Mouse (Mus musculus) spleen, postnatal 10 days (tissue): ENCODE data around the gene Foxp1.

Experiments
- DNase-seq, 2 experiments: peaks; one replicate each; pipeline ENCODE4 v3.0.0; 2021 to 2022; ENCODE audit warnings: low spot score in 2 of 2

The Foxp1 gene

DNA sequence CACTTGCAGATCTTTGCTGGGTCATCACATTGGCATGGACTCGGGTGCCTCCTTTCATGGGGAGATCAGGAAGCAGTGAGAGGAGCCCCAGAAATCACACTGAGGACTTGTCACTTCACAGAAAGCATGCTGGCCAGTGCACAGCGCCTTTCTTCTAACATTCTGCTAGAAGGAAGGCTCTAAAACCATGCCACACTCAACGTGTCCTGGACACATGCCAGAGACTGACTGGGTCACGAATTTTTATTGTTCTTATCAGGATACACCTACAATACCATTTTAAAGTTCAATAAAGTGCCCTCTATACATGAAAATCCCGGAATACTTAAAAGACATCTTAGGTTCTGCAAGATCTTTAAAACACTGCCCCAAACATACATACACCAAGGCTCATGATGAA lies 475.2 kb downstream of the Foxp1 start:
- no peak for DNase-seq

DNA sequence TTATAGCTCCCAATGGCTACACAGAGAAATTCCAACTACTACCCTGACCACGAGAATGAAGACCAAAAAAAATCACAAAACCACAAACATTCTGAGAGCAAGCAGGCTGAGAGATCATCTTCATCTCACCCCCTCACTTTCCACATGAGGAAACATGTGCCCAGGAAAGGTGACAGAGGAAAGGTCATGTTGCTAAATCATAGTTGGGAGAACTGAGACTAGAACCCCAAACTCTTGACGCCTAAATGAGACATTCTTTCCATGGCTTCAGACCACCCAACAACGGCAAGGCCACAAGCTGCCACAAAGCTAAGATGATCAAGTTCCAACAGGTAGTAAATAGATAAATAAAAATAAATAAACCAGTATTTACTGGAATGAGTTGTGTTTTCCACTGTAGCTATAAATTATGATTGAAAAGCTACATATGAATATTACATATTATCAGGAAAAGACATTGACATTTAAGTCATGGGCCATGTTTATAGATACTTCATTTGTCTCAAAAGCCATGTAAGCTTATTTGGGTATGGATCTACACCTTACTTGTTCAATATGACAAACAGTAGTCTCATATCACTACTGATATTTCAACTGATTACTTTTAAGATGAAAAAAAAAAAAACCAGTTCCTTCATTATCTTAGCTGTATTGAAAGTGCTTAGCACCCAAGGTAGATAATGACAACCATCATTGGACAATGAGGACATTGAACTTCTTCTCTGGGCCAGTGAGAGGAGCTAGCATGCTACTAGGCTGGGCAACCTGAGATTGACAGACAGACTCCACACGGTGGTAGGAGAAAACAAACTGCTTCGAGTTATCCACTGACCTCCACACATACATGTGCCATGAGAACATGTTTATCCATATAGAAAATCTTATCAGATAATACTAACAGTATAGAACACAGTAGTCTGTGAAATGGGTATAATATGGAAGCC lies 476.4 kb downstream of the Foxp1 start:
- DNase-seq: no peak

DNA sequence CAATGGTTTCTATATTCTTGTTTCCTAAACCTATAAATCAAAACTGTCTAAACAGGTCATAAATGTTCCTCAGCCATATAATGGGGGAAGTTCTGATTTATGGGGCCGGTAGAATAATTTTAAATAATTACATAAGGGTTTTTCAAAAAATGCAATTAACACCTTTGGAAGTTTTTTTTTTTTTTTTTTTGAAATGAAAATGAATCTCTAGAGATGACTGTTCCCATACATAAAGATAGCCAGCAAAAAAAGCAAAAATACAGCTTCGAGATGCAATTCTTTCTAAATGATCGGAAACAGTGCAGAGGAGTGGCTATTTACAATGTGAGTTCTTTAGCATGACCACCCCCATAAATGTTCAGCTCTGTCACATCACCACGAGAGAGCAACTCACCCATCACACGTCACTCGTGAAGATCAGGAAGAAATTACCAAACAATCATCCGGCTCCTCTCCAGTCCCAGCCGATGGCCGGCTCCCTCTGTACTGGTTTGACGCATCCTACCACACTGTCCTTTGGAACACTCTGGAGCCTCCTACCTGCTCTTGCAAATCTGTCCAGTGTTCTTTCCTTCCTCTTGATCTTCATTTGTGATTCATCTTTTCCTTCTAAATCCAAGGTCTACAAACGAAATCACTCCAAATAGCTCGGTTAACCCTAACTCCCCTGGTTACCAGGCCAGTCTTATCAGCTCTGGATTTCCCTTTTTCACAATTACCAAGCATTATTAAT lies 478.4 kb downstream of the Foxp1 start:
- DNase-seq: no peak

DNA sequence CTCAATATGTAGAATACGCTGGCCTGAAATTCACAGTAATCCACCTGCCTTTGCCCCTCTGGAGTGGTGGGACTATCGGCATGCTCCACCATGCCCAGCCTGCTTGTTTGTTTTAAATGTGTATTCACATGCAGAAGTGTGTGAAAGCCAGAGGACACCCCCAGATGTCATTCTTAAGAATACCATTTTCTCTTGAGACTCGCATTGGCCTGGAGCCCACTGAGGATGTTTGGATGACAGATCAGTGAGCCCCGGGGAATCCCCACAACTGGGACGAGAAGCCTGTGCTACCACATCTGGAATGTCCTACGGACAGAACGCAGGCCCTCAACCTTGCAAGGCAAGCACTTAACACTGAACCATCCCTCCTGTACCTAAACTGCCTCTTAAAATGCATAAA lies 479.3 kb downstream of the Foxp1 start:
- no peak for DNase-seq

DNA sequence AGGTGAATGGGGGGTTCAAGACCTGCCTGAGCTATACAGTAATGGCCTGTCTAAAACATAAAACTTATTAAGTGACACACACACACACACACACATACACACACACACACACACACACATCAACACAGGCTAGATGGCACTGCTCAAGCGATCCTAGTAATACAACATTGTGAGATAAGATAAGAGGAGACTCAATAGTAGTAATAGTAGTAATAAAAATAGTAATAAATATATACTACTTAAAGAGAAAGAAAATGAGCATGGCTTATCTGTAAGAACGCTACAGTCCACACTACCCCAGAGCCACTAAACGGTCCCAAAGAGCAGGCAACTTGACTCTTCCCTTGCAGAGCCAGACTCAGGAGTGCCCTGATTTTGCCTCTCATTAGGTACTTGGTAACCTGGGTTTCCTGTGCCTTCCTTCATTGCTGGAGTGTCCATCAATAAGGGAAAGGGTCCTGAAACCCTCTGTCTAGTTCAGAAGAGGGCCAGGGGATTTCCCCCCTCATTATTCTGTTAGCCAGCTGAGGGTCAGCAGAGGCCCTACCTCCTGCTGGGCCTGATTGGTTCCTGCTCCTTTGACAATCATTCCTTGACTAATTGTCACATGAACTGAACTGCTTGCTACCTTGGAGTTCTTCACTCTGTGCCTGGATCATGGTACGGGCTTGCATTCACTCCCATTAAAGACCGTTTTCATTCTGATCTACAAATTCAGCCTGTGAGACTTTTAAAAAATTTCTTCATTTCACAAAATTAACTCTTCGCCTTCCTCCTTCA lies 480.2 kb downstream of the Foxp1 start:
- no peak for DNase-seq

DNA sequence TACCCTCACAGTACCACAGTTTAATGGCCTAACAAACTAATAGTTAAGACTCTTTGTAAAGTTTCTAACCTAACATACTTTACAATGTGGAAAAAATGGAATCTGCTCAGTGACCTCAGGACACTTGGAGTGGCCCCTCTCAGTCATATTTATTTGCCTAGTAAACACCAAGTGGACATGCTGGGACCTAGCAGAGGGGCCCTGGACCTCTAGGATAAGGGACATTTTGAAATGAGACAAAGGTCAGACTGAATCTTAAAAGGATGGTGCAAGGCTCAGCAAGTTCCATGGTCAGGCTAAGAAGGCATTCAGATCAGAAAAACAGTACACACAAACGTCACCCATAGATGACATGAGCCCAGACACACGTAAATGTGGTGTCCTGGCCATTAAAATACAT lies 483.5 kb downstream of the Foxp1 start:
- DNase-seq: no peak

DNA sequence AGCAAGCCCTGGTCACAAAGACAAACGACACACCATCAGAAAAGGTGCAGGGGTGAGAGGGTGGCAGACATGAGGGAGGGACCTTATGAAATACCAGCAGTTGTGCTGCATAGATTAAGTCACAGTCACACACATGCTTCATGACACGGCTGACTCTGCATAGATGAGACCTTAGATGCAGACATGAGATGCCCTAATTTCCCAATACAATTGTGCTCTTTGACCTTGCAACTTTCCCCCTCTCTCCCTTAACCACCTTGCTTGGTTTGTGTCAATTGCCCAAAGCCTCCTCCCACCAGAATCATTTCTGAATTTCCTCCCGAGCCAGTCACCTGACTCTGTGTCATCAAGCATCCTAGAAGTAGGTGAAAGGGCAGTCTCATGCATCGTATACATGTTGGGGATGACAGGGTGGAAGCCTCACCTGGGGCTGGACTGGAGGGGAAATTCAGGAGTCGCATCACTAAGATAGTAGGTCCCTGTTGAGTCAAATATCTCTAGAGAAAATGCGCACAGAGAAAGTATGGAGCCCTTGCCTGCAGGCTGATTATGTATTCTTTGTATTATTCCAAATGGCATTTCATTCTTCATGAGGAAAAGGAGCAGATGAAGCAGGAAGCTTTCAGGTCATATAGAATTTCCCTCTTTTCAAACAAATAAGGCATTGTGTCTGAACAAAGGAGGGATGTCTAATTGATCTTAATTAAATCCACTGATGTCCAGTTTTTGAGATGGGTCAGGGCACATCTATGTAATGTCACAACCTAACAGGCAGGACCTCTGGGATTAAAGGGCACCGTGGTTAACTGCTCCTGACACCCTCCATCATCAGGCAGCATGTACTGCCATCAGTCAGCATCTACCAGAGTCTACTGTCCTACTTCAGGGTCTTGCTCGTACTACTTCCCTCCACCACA lies 486.8 kb downstream of the Foxp1 start:
- DNase-seq: no peak

DNA sequence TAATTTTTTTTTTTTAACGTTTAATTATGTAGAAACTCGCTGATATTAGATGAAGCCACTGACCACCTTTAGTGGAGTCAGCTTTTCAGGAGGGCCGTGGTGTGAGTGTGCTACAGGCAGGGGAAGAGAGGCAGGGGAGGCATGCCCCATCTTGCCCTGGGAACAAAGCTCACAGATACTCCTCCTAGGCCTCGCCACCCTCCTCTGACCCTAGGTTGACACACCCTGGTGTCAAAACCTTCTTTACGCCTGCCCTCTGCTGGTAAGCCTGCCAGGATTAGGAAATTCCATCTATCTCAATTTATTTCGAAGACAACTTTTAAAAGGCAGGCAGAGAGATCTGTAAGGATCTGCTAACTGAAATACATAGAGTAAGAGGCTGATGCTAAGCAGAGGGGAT lies 489.5 kb downstream of the Foxp1 start:
- no peak for DNase-seq

DNA sequence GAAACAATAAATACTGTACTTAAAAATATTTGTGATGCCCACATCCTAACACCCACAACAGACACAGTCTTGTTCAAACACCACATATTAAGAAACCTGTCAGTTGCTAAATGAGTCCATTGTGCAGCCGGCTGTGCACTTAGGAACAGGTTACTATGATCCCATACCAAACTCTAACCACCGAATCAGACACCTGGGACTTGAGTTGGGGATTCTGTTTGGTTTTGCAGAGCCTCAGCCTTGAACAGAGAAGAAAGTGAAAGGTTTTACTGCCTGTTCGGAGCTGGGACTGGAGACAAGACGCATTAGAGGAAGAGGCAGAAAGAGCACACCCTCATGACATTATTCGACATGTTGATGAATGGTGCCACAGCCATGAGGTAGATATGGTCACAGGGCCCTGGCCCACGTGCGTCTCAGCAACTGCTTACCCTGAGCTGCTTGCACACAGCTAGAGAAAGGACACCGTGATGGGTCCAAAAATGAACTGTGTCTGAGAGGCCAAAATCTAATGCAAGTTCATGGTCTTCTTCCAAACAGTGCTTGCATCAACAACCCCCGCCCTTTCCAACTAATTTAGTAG lies 491.1 kb downstream of the Foxp1 start:
- no peak for DNase-seq

DNA sequence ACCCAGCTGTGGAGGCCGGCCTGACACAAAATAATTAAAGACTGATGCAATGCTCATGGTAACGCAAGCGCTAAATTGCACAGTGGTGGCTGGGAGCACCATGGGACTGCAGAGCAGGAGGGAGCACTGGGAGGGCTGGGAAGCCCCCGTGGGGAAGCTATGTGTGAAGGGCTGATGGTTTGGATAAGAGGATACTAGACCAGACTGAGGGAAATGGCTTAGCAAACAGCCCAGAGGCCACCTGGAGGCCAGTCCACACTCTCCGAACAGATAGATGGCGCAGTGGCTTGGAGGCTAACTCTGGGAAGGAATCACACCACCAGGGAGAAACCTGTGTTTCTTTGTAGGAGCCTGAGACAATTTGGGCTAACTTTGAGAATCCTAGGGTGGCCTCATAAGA lies 492.3 kb downstream of the Foxp1 start:
- no peak for DNase-seq

DNA sequence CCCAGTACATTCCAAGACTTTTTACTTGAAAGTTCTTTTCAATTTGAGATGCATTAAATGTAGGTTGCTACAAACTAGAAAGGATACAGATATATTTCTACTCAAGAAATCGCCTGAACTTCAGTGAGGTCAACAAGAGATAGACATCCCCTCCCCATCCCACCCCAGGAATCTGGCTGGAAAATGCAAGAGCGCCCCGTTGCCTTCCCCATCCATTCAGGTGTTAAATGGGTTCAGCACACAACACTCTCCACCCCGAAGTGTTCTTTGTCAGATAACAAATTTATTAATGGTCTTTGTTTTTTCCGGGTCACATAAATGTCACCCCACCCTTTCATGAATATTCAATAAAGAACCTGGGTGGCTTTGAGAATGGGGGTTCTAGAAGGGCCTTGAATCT lies 493.1 kb downstream of the Foxp1 start:
- no peak for DNase-seq

DNA sequence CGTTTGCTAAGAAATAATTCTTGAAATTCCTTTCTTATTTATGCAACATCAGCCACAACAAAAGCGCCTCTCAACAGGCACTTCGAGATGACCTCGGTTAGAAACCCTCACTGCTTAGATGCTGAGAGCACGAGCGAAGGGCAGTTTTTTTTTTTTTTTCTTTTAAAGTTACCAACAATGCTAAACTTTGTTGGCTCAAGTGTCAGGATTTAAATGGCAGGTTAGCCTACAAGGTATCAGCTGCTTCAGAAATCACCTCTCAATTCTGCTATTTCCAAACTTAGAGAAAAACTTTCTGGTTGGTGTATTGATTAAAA lies 493.6 kb downstream of the Foxp1 start:
- no peak for DNase-seq

DNA sequence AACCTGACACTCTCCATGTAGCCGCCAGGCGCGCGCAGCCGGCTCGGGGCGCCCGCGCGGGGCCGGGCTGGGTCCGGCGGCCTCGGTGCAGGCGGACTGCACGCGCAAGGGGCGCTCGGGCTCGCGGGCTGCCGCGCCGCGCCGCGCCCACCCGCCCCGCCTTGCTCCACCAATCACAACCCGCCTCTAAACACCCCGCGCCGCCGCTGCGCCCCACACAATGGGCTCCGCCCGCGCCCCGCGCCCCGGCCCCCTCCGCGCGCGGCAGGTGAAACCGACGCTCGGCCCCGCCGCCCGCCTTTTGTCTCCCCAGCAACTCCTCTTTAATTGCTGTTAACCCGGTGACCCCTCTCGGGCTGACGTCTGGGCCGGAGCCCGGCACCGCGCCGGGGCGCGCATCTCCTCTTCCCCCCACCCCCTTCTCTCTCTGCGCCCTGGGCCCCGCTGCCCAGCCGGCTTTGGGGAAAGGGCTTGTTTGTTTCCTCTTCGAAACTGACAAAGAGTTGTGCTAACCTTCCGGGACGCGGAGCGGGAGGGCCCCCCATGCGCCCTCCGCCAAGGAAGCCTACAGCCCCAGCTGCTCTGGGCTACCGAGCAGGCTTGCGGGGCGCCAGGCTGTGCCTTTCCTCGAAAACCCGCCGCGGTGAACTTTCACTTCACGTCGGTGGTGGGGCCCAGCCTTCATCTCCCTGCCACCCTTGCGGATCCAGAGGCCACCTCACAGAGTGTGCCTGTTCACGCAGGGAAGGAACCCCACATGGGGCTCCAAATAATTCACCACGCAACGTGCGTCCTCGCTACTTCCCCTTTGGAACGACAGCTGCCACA lies 494.1 kb downstream of the Foxp1 start:
- peak; percentile 31 to 60 for DNase-seq

DNA sequence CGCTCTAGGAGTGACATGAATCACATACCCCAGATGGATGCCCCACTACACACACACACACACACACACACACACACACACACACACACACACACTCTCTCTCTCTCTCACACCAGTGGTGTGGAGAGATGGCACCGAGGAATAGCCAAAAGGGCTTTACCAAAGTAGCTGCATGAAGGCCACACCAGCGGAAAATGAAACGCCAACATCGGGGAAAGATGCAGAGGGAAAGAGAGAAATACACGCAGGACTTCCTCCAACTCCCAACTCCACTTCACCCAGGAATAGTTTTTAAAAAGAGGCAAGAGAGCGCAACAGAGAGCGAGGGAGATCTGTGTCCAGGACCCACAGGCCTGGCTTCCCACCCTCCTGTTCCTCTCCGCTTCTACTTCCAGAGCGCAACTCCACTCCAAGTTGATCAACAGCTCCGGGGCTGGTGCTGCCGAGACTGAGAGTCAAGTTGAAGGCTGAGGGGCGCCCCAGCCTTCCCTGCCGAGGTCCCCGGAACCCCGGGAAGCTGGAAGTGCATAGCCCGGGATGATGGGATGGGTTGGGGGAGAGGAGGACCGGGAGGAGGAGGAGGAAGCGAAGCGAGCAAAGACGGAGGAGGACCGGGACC lies 494.9 kb downstream of the Foxp1 start:
- peak in 1 of 2 experiments; percentile 36 for DNase-seq

DNA sequence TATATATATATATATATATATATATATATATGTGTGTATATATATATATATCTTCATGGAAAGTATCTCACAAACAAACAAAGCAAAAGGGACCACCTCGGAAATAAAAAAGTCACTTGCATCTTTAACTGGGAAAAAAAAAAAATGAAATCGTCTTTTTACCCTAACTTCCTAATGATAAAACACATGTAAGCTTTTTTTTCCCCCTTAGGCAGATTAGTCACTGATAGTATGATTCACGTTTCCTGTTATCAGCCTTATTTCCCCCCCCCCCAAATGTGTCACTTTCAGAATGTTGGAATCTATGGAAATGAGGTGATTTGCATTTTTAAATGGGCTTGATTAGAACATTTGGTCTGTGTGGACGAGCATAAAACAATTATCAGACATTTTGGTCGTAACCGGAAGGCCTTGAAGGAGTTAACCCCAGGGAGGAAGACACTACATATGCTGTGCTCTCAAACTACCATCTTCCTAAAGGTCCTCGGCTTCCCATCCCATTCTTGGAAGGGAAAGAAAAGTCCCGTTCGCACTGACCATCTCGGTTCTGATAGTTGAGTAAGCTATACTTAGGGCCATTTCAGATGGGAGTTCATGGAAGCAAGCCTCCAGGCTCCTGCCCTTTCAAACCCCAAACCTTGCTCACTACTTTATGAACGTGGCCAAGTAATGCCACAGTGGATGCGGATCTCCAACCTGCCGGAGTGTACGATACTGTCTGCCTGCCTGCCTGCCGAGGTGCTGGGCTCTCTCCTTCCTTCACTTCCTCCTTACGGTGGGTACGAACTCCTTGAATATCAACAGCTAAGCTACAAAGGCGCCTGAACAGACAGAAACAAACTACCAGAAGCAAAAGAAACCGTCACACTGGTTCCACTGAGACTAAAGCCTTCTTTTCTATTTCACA lies 495.6 kb downstream of the Foxp1 start:
- peak in 1 of 2 experiments; percentile 36 for DNase-seq

DNA sequence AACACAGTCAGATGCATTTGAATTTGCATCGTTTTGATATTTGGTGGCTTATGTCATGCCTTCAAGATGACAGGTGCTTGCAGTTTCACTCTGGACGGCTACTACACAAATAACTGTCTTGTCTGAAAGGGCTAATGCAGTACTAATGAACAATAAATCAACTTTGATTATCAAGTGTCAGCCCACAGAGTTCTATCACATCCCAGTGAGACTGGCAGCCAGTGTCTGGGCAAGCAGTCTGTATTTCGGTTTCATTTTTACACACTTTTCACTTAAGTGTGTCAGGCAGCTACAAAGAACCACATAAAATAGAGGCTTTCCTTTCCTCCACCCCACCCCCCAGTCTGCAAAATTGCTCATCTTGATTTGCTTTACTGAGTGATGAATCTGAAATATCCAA lies 496.5 kb downstream of the Foxp1 start:
- DNase-seq: no peak

DNA sequence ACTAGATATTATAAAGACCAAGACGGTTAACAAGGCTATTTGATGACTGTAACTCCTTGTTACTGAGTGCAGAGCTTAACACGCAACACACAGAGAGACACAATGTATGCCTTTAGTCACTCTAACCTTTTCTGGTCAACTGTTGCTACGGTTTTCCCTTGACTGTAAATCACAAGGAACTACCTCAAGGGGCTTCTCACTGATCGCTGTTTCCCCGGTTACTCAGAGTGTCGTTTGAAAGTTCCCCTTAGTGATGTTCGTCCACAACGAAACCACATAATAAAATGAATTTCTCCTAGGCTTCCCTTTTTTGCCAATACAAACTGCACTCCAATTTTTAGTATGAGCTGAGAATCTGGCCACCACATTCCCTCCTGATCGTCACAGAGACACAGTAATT lies 497.9 kb downstream of the Foxp1 start:
- DNase-seq: no peak

DNA sequence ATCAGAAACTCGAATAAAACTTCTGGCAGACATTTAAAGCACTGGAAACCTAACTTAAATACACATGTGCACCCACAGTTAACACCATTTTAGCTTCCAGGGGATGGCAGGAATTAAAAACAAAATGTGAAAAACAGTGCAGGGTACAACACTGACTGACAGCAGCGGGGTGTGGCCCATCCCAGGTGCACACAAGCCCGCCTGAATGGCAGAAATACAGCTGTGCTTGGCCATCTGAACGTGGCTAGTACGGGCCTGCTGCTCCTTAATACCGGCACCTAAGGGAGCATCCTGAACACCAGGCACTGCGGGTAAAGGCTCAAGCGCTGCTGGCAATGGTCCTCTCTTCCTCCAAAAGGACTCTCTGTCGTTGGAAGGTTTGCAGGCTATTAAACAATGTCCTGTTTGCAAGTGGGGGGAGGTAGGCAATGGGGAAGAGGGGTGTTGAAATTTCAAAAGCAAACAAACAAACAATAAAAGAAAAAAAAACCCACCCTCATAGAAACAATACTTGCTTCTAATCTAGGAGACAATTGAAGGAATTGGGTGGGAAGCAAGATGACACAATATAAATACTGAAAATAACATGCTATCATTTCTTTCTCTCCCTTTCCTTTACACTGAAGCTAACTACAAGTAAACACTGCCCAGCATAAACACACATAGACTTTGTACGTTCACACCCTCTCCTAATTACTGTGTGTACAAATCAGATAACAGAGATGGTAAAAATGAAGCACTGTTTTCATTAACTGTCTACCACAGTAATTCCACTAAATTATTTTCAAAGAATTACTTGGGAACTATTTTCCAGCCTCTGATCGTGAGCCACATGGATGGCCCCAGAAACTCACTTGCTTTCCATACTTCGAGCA lies 501.7 kb downstream of the Foxp1 start:
- DNase-seq: no peak
